Mouse (Mus musculus): Measurements from ENCODE around the gene AI837181. TPM values are rescaled to one million over a fixed set of nuclear protein-coding genes. Genes with fewer than 3 reads are reported as not detected.
"Not testable (repeated sequence)": the region's sequence is repeated elsewhere in the genome, so short reads cannot be mapped to it uniquely, and the experiment has no call there.

The AI837181 gene
- polyA plus RNA-seq, 1 experiment from 2014 or later = 66.0 TPM

GRCm38 (mm10) chr19:5394168-5394567, 30.8 kb upstream of the AI837181 start:
- no peak overlapping the region for H3K9ac ChIP-seq
- no peak overlapping the region for H3K4me2 ChIP-seq (replicated peaks)
- H3K27me3 ChIP-seq (ENCODE audit: control insufficient read depth, insufficient read depth, low read length) = no peaks in the 10 kb centered on the region
- no peak overlapping the region for H3K4me3 ChIP-seq (replicated peaks; ENCODE audit: low read length)
- 58% methylated on average over 10 of the region's 10 CpGs for WGBS
- H3K9me3 ChIP-seq (ENCODE audit: control insufficient read depth, low read length) = no peaks in the 10 kb centered on the region
- peaks cover 14% of the 10 kb centered on the region for H3K4me1 ChIP-seq (replicated peaks; ENCODE audit: control insufficient read depth, insufficient read depth, low read length)
- ATAC-seq (ENCODE audit: low FRiP score) (no peak), DNase-seq (ENCODE audit: low spot score) (no peak)
- no peak overlapping the region for H3K27ac ChIP-seq
- no peaks in the 10 kb centered on the region for H3K36me3 ChIP-seq (replicated peaks; ENCODE audit: control insufficient read depth, insufficient read depth)

GRCm38 (mm10) chr19:5395371-5395770, 29.6 kb upstream of the AI837181 start:
- Histone ChIP-seq H3K9me3 (ENCODE audit: control insufficient read depth, low read length) (no peaks in the 10 kb centered on the region), H3K36me3 (replicated peaks; ENCODE audit: control insufficient read depth, insufficient read depth) (no peaks in the 10 kb centered on the region), H3K4me3 (replicated peaks; ENCODE audit: low read length) (no peak overlapping the region), H3K4me2 (replicated peaks) (no peak overlapping the region), H3K27me3 (ENCODE audit: control insufficient read depth, insufficient read depth, low read length) (no peaks in the 10 kb centered on the region), H3K27ac (no peak overlapping the region), H3K4me1 (replicated peaks; ENCODE audit: control insufficient read depth, insufficient read depth, low read length) (peaks cover 2% of the 10 kb centered on the region; the same call in 1 of the 2 replicates), H3K9ac (no peak overlapping the region)
- DNase-seq (ENCODE audit: low spot score) = no peak
- no peak for ATAC-seq (ENCODE audit: low FRiP score)
- WGBS = 77% methylated on average over 4 of the region's 4 CpGs

- not testable (repeated sequence) for H3K9ac ChIP-seq; H3K36me3 ChIP-seq (replicated peaks; ENCODE audit: control insufficient read depth, insufficient read depth); H3K4me2 ChIP-seq (replicated peaks); ATAC-seq (ENCODE audit: low FRiP score); H3K4me3 ChIP-seq (replicated peaks; ENCODE audit: low read length); DNase-seq (ENCODE audit: low spot score); H3K9me3 ChIP-seq (ENCODE audit: control insufficient read depth, low read length); H3K27ac ChIP-seq; H3K27me3 ChIP-seq (ENCODE audit: control insufficient read depth, insufficient read depth, low read length); H3K4me1 ChIP-seq (replicated peaks; ENCODE audit: control insufficient read depth, insufficient read depth, low read length)
- 65% methylated on average over 4 of the region's 4 CpGs for WGBS
These were observed 23.9 kb upstream of the AI837181 start for GRCm38 (mm10) chr19:5401073-5401472.

- H3K9ac ChIP-seq = no peak within 1 kb of the TSS
- no peak for DNase-seq (ENCODE audit: low spot score)
- WGBS = 68% methylated on average over 8 of the region's 8 CpGs
These were observed 22.7 kb upstream of the AI837181 start, which contains the start of gene Tsga10ip for GRCm38 (mm10) chr19:5402293-5402692. Tsga10ip (minus strand) TSS chr19:5402526.

GRCm38 (mm10) chr19:5405924-5406323, 19.0 kb upstream of the AI837181 start:
- DNase-seq (ENCODE audit: low spot score) (no peak), ATAC-seq (ENCODE audit: low FRiP score) (no peak)
- H3K4me2 ChIP-seq (replicated peaks) = peak overlapping the region; percentile 61
- no peaks in the 10 kb centered on the region for H3K36me3 ChIP-seq (replicated peaks; ENCODE audit: control insufficient read depth, insufficient read depth)
- H3K4me3 ChIP-seq (replicated peaks; ENCODE audit: low read length) = peak overlapping the region; percentile 30
- no peaks in the 10 kb centered on the region for H3K9me3 ChIP-seq (ENCODE audit: control insufficient read depth, low read length)
- peak overlapping the region; percentile 54 for H3K9ac ChIP-seq
- 37% methylated on average over 7 of the region's 7 CpGs for WGBS
- H3K27me3 ChIP-seq (ENCODE audit: control insufficient read depth, insufficient read depth, low read length) = no peaks in the 10 kb centered on the region
- peak overlapping the region; percentile 59 for H3K27ac ChIP-seq
- H3K4me1 ChIP-seq (replicated peaks; ENCODE audit: control insufficient read depth, insufficient read depth, low read length) = peaks cover 12% of the 10 kb centered on the region

More at GRCm38 (mm10) chr19:5402293-5402692, 22.7 kb upstream of the AI837181 start, which contains the start of gene Tsga10ip:
- Histone ChIP-seq H3K27me3 (ENCODE audit: control insufficient read depth, insufficient read depth, low read length) (no peaks in the 10 kb centered on the region), H3K4me3 (replicated peaks; ENCODE audit: low read length) (no peak within 1 kb of the TSS), H3K27ac (no peak within 1 kb of the TSS), H3K4me2 (replicated peaks) (no peak within 1 kb of the TSS), H3K4me1 (replicated peaks; ENCODE audit: control insufficient read depth, insufficient read depth, low read length) (peaks cover 6% of the 10 kb centered on the region), H3K36me3 (replicated peaks; ENCODE audit: control insufficient read depth, insufficient read depth) (no peaks in the 10 kb centered on the region), H3K9me3 (ENCODE audit: control insufficient read depth, low read length) (no peaks in the 10 kb centered on the region)
- no peak for ATAC-seq (ENCODE audit: low FRiP score)

GRCm38 (mm10) chr19:5406531-5407126, 18.3 kb upstream of the AI837181 start:
- H3K27me3 ChIP-seq (ENCODE audit: control insufficient read depth, insufficient read depth, low read length); H3K36me3 ChIP-seq (replicated peaks; ENCODE audit: control insufficient read depth, insufficient read depth); DNase-seq (ENCODE audit: low spot score); H3K9me3 ChIP-seq (ENCODE audit: control insufficient read depth, low read length): not testable (repeated sequence)
- Histone ChIP-seq H3K27ac (peak overlapping the region; percentile 88), H3K4me1 (replicated peaks; ENCODE audit: control insufficient read depth, insufficient read depth, low read length) (peaks cover 12% of the 10 kb centered on the region), H3K4me2 (replicated peaks) (peak overlapping the region; percentile 77), H3K4me3 (replicated peaks; ENCODE audit: low read length) (peak overlapping the region; percentile 48), H3K9ac (peak overlapping the region; percentile 76)
- ATAC-seq (ENCODE audit: low FRiP score) = peak; percentile 87
- WGBS = 22% methylated on average over 21 of the region's 25 CpGs

GRCm38 (mm10) chr19:5407133-5407532, 17.8 kb upstream of the AI837181 start:
- 17% methylated on average over 7 of the region's 7 CpGs for WGBS
- Histone ChIP-seq H3K27me3 (ENCODE audit: control insufficient read depth, insufficient read depth, low read length) (no peaks in the 10 kb centered on the region), H3K4me1 (replicated peaks; ENCODE audit: control insufficient read depth, insufficient read depth, low read length) (peaks cover 12% of the 10 kb centered on the region), H3K36me3 (replicated peaks; ENCODE audit: control insufficient read depth, insufficient read depth) (no peaks in the 10 kb centered on the region), H3K27ac (peak overlapping the region; percentile 88), H3K9me3 (ENCODE audit: control insufficient read depth, low read length) (no peaks in the 10 kb centered on the region), H3K4me2 (replicated peaks) (peak overlapping the region; percentile 77), H3K4me3 (replicated peaks; ENCODE audit: low read length) (peak overlapping the region; percentile 48), H3K9ac (peak overlapping the region; percentile 76)
- ATAC-seq (ENCODE audit: low FRiP score) (peak; percentile 25; the same call in 1 of the 2 replicates), DNase-seq (ENCODE audit: low spot score) (peak; percentile 75)

- Histone ChIP-seq H3K9ac (no peak overlapping the region), H3K27ac (no peak overlapping the region), H3K27me3 (ENCODE audit: control insufficient read depth, insufficient read depth, low read length) (no peaks in the 10 kb centered on the region), H3K36me3 (replicated peaks; ENCODE audit: control insufficient read depth, insufficient read depth) (no peaks in the 10 kb centered on the region), H3K4me2 (replicated peaks) (peak overlapping the region; percentile 77), H3K4me3 (replicated peaks; ENCODE audit: low read length) (no peak overlapping the region), H3K9me3 (ENCODE audit: control insufficient read depth, low read length) (no peaks in the 10 kb centered on the region), H3K4me1 (replicated peaks; ENCODE audit: control insufficient read depth, insufficient read depth, low read length) (peaks cover 12% of the 10 kb centered on the region)
- DNase-seq (ENCODE audit: low spot score) = no peak
- WGBS = 87% methylated on average over 13 of the region's 13 CpGs
- ATAC-seq (ENCODE audit: low FRiP score) = no peak
These were observed 16.6 kb upstream of the AI837181 start for GRCm38 (mm10) chr19:5408057-5409001.

GRCm38 (mm10) chr19:5409068-5409467, 15.9 kb upstream of the AI837181 start:
- 81% methylated on average over 5 of the region's 5 CpGs for WGBS
- no peak for DNase-seq (ENCODE audit: low spot score)
- Histone ChIP-seq H3K27ac (no peak overlapping the region), H3K9ac (no peak overlapping the region), H3K4me1 (replicated peaks; ENCODE audit: control insufficient read depth, insufficient read depth, low read length) (peaks cover 12% of the 10 kb centered on the region), H3K4me3 (replicated peaks; ENCODE audit: low read length) (no peak overlapping the region), H3K36me3 (replicated peaks; ENCODE audit: control insufficient read depth, insufficient read depth) (no peaks in the 10 kb centered on the region), H3K9me3 (ENCODE audit: control insufficient read depth, low read length) (no peaks in the 10 kb centered on the region), H3K4me2 (replicated peaks) (no peak overlapping the region), H3K27me3 (ENCODE audit: control insufficient read depth, insufficient read depth, low read length) (no peaks in the 10 kb centered on the region)
- no peak for ATAC-seq (ENCODE audit: low FRiP score)

All from hindbrain, embryonic 14.5 days (tissue).